In the genomic region with DNA sequence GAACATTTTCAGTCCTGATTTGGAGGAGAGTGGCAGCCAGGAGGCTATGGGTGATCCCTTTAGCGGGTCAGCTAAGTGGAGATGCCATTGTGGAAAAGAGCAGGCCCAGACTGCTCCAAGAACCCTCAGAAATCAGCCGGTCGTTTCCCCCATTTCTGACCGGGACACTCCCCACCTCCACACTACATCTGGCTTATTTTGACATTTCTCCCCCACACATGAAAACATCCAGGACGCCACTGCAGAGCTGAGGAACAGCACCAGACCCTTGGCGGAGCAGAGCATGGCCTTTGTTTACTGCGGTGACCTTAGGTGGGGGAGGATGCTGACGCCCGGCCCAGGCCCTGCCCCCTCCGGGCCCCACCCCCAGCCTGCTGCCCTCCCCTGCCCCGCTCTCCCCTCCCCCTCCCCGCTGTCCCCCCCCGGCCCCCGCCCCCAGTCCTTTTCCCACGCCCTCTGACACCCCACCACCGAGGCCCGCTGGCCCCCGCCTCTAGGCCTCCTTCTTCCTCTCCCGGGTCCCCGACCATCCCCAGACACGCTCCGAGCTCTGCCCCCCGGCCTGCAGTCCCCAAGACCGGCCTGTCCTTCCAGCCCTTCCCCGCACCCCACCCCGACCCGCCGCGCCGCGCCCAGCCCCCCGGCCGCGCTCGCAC, we compare ENCODE assay signal across 8 mouse cellular contexts. TPM values are rescaled to one million over a fixed set of nuclear protein-coding genes. Genes with fewer than 3 reads are reported as not detected.
DNase-seq lines count a peak whose midpoint lies in the region; ATAC-seq lines count a peak whose summit lies in the region.

No protein-coding gene starts in this region.

- peak overlapping the region; percentile 91 for H3K27ac ChIP-seq in lung, embryonic 15.5 days
- peak overlapping the region; percentile 95 for H3K27ac ChIP-seq in neural tube, embryonic 15.5 days (replicated peaks)

- peak overlapping the region; percentile 83 for H3K4me3 ChIP-seq in lung, embryonic 15.5 days
- peak overlapping the region; percentile 100 for H3K4me3 ChIP-seq in neural tube, embryonic 15.5 days (replicated peaks)

- no peaks in the 10 kb centered on the region for H3K27me3 ChIP-seq in lung, embryonic 15.5 days
- H3K27me3 ChIP-seq in neural tube, embryonic 15.5 days (replicated peaks): no peaks in the 10 kb centered on the region

- H3K9ac ChIP-seq in lung, embryonic 15.5 days: peak overlapping the region; percentile 100
- peak overlapping the region; percentile 94 for H3K9ac ChIP-seq in neural tube, embryonic 15.5 days (replicated peaks)

- peak overlapping the region; percentile 63 for H3K4me2 ChIP-seq in lung, embryonic 15.5 days
- peak overlapping the region; percentile 83 for H3K4me2 ChIP-seq in neural tube, embryonic 15.5 days

- under 1% methylated on average over 27 of the region's 35 CpGs for WGBS in lung, embryonic 15.5 days
- 1% methylated on average over 28 of the region's 35 CpGs for WGBS in neural tube, embryonic 15.5 days

- DNase-seq in A20 (ENCODE audit: low read depth, low spot score): peak; percentile 58
- DNase-seq in NIH3T3 (ENCODE audit: low read depth): peak; percentile 61
- peak; percentile 52 to 65 for DNase-seq in gastrocnemius, postnatal 4 days (ENCODE audit: low spot score in 2 of 2)
- peak; percentile 58 for DNase-seq in kidney, adult 18-20 months

- H3K4me1 ChIP-seq in lung, embryonic 15.5 days: peaks cover 35% of the 10 kb centered on the region
- peaks cover 69% of the 10 kb centered on the region for H3K4me1 ChIP-seq in neural tube, embryonic 15.5 days

- H3K9me3 ChIP-seq in lung, embryonic 15.5 days: no peaks in the 10 kb centered on the region
- no peaks in the 10 kb centered on the region for H3K9me3 ChIP-seq in neural tube, embryonic 15.5 days (replicated peaks)

- peak; percentile 28 for ATAC-seq in common myeloid progenitor, adult 5-6 weeks (replicated peaks; ENCODE audit: low read depth, poor library complexity, severe bottlenecking)
- peak; percentile 54 for ATAC-seq in lung, embryonic 15.5 days (ENCODE audit: borderline replicate concordance, extremely low read depth, low FRiP score, low TSS enrichment)
- peak; percentile 53 for ATAC-seq in neural tube, embryonic 15.5 days (ENCODE audit: low FRiP score)
- no peak for ATAC-seq in frontal cortex, adult (ENCODE audit: low TSS enrichment)

- H3K36me3 ChIP-seq in lung, embryonic 15.5 days: peaks cover 8% of the 10 kb centered on the region; the same call in 1 of the 2 replicates
- H3K36me3 ChIP-seq in neural tube, embryonic 15.5 days: peaks cover 11% of the 10 kb centered on the region; the same call in 1 of the 2 replicates

RNA-seq across cellular contexts. Expression of a gene that starts 0.9 kb away (rescaled TPM):
- 65.0 and 84.8 TPM in 2 replicates for total RNA-seq in common myeloid progenitor, adult 5-6 weeks (2017)
- 100 to 1,000 TPM in 1 of 2 experiments, 10 to 100 TPM in 1; 85.4 to 111 TPM for total RNA-seq in gastrocnemius, postnatal 4 days (2021)
- polyA plus RNA-seq in lung, embryonic 15.5 days (2015; fragmentation: Nextera tagmentation; extraction: Ambion mirVana): 132 and 133 TPM in 2 replicates
- polyA plus RNA-seq in neural tube, embryonic 15.5 days (2015; fragmentation: Nextera tagmentation; extraction: Ambion mirVana): 126 and 130 TPM in 2 replicates

RNA-seq across cellular contexts. Expression of a gene that starts 42.0 kb away (rescaled TPM):
- total RNA-seq in common myeloid progenitor, adult 5-6 weeks (2017): 3.0 and 3.9 TPM in 2 replicates
- total RNA-seq in gastrocnemius, postnatal 4 days (2021): 100 to 1,000 TPM; 151 to 160 TPM
- polyA plus RNA-seq in lung, embryonic 15.5 days (2015; fragmentation: Nextera tagmentation; extraction: Ambion mirVana): 67.1 and 73.0 TPM in 2 replicates
- polyA plus RNA-seq in neural tube, embryonic 15.5 days (2015; fragmentation: Nextera tagmentation; extraction: Ambion mirVana): 11.3 and 15.3 TPM in 2 replicates

RNA-seq across cellular contexts. Expression of a gene that starts 49.0 kb away (rescaled TPM):
- total RNA-seq in common myeloid progenitor, adult 5-6 weeks (2017): 1.1 and 3.1 TPM in 2 replicates
- not detected for total RNA-seq in gastrocnemius, postnatal 4 days (2021)
- polyA plus RNA-seq in lung, embryonic 15.5 days (2015; fragmentation: Nextera tagmentation; extraction: Ambion mirVana): 0.65 and 1.5 TPM in 2 replicates
- 5.2 TPM in 1 of 2 replicates, not detected in the other for polyA plus RNA-seq in neural tube, embryonic 15.5 days (2015; fragmentation: Nextera tagmentation; extraction: Ambion mirVana)

RNA-seq across cellular contexts. Expression of a gene that starts 57.6 kb away (rescaled TPM):
- 9.7 and 10.1 TPM in 2 replicates for total RNA-seq in common myeloid progenitor, adult 5-6 weeks (2017)
- 1 to 10 TPM; 6.2 TPM for total RNA-seq in gastrocnemius, postnatal 4 days (2021)
- polyA plus RNA-seq in lung, embryonic 15.5 days (2015; fragmentation: Nextera tagmentation; extraction: Ambion mirVana): 6.6 and 6.8 TPM in 2 replicates
- polyA plus RNA-seq in neural tube, embryonic 15.5 days (2015; fragmentation: Nextera tagmentation; extraction: Ambion mirVana): 5.9 and 6.2 TPM in 2 replicates

Comparison
In these comparisons a context has a peak if more than half of its experiments do, and no peak if none do; other contexts are left out.
1. RNA of a gene that starts 42.0 kb away (total RNA-seq): 151 to 160 TPM in gastrocnemius, postnatal 4 days; 3.0 to 3.9 TPM in common myeloid progenitor, adult 5-6 weeks; every median in the first group is over 10 times any median in the second.
2. Peak in every context shown above with its lines, with median percentiles within 50 percentile points of each other: DNase-seq.